Mouse (Mus musculus) thymus, adult 2 months (tissue): Measurements from ENCODE around the gene Slc22a1.

ENCODE experiments used
- CTCF ChIP-seq: fragments of 200-500 bp; IDR thresholded peaks from 2 replicates; pipeline ENCODE4 v1.5.1; 2012; ENCODE audit warnings: mild to moderate bottlenecking, control low read depth, low read length, moderate library complexity, borderline replicate concordance; ENCODE audit not compliant: control insufficient read depth, poor library complexity, insufficient read depth; ENCODE audit errors: extremely low read depth
- POLR2A ChIP-seq: fragments of 200-500 bp; IDR thresholded peaks from 2 replicates; pipeline ENCODE4 v1.6.1; 2012; ENCODE audit warnings: mild to moderate bottlenecking, low read length, control low read depth, moderate library complexity; ENCODE audit not compliant: control insufficient read depth, poor library complexity, insufficient read depth; ENCODE audit errors: extremely low read depth

DNA sequence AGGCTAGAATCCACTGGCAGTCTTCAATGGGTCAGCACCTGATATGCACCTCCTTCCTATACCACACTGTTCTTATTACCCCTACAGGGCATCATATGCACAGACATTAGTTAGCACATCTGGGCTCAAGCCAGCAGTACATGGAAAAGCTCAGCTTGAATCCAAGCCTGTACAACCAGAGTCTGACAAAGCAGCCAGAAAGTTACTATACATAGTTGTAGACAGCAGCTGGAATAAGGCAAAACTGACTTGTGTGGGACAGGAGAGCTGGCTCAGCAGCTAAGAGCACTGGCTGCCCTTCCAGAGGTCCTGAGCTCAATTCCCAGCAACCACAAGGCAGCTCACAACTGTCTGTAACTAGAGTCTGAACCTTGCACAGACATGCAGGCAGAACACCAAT is 36.6 kb upstream of the Slc22a1 start:
- TF ChIP-seq POLR2A: no peak
- no peak for TF ChIP-seq CTCF
